Mouse (Mus musculus): ENCODE results near the gene Styk1.
"Not testable (repeated sequence)": the region's sequence is repeated elsewhere in the genome, so short reads cannot be mapped to it uniquely, and the experiment has no call there.

Styk1 gene

GRCm38 (mm10) chr6:131292991-131293788 is 60.2 kb downstream of the Styk1 start, which contains the start of gene Magohb:
Gene Magohb (minus strand): TSS chr6:131293244.
- peak; percentile 90 to 97 for DNase-seq (ENCODE audit: low spot score in 2 of 2)

GRCm38 (mm10) chr6:131292276-131292990 is 61.0 kb downstream of the Styk1 start:
- no peak for DNase-seq (ENCODE audit: low spot score in 2 of 2)

DNA sequence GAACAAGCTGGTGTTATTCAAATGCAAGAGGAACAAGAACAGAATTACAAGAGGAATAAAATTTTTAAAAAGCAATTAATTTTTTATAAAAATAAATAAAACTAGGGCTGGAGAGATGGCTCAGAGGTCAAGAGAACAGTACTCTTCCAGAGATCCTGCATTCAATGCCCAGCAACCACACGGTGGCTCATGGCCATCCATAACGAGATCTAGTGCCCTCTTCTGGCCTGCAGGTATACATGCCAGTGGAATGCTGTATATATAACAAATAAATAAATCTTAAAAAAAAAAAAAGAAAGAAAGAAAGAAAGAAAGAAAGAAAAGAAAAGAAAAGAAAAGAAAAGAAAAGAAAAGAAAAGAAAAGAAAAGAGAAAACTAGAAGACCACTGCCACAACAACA is 63.0 kb downstream of the Styk1 start:
- peak in 1 of 2 experiments; percentile 29 for DNase-seq (ENCODE audit: low spot score in 2 of 2)

GRCm38 (mm10) chr6:131278160-131278559 is 75.2 kb downstream of the Styk1 start:
- not testable (repeated sequence) for DNase-seq (ENCODE audit: low spot score in 2 of 2)

DNA sequence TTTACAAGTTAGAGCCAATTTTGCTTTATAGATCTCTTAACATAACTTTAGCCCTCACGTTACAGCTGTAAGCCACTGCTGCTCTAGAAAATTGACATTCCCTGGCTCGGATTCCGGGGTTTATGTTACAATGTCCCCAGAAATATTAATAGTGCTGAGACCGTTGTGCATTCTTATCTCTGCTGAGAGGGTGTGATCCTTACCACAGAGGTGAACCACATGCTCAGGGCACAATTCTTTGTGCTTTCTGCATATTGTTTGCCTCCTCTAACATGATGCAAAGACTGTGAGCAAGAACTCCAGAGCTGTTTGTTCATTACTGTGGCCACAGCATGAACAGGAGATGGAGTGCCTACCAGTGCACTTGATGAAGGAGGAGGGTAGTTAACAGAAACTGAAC is 76.7 kb downstream of the Styk1 start:
- DNase-seq (ENCODE audit: low spot score in 2 of 2) = no peak

GRCm38 (mm10) chr6:131272311-131272710 is 81.1 kb downstream of the Styk1 start:
- no peak for DNase-seq (ENCODE audit: low spot score in 2 of 2)

DNA sequence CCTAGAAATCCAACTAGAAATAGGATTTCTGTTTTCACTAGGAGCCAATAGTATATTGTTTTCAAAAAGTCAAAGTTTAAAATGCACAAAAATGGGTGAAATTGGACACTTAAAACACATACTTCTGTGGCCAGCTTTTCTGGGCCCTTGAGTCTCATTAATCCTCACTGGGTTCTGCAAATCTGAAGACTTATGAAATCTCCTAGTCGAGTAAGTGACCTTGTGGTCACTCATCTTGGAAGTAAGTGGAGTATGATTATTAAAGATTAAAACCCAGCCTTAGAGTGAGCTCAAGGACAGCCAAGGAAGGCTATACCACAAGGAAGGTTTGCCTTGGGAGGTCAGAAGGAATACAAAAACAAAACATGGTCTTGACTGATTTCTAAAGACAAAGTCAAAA is 83.1 kb downstream of the Styk1 start:
- DNase-seq (ENCODE audit: low spot score in 2 of 2) = no peak

GRCm38 (mm10) chr6:131269599-131269998 is 83.8 kb downstream of the Styk1 start:
- DNase-seq (ENCODE audit: low spot score in 2 of 2) = no peak

- no peak for DNase-seq (ENCODE audit: low spot score in 2 of 2)
Observed at GRCm38 (mm10) chr6:131264175-131264574, 89.2 kb downstream of the Styk1 start.

DNA sequence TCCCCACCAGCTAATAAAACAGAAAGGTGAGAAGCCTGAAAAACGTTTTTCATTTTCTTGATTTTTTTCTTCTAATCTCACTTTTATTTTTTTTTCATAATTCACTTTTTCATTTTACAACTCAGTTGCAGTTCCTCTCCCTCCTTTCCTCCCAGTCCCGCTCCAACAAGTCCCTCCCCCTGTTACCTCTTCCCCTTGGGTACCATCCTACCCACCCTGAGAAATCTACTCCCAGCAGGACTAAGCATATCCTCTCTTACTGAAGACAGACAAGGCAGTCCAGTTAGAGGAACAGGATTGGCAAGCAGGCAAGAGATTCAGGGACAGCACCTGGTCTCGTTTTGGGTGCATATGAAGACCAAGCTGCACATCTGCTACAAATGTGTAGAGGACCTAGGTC is 90.6 kb downstream of the Styk1 start:
- DNase-seq (ENCODE audit: low spot score in 2 of 2) = no peak

GRCm38 (mm10) chr6:131262009-131262408 is 91.4 kb downstream of the Styk1 start:
- no peak for DNase-seq (ENCODE audit: low spot score in 2 of 2)
